Mouse (Mus musculus): Measurements from ENCODE around the gene Hecw2. TPM values are rescaled to one million over a fixed set of nuclear protein-coding genes. Genes with fewer than 3 reads are reported as not detected.

The Hecw2 gene
- polyA plus RNA-seq, 1 experiment = 0.07 TPM

GRCm38 (mm10) chr1:53797811-53798210, 397.2 kb downstream of the Hecw2 start:
- no peak overlapping the region for H3K27ac ChIP-seq (ENCODE audit: insufficient read depth, low read depth, low read length)
- H3K4me3 ChIP-seq (ENCODE audit: insufficient read depth, low read length) = no peak overlapping the region
- H3K4me1 ChIP-seq (ENCODE audit: control insufficient read depth, insufficient read depth, low read length) = no peaks in the 10 kb centered on the region
- no peak for TF ChIP-seq POLR2A (IDR thresholded peaks at IDR 0.05; ENCODE audit: borderline replicate concordance, low read depth, low read length)
- no peak for TF ChIP-seq CTCF (IDR thresholded peaks at IDR 0.05; ENCODE audit: low read depth, low read length)

GRCm38 (mm10) chr1:53797074-53797473, 397.9 kb downstream of the Hecw2 start:
- Histone ChIP-seq H3K4me1 (ENCODE audit: control insufficient read depth, insufficient read depth, low read length) (no peaks in the 10 kb centered on the region), H3K4me3 (ENCODE audit: insufficient read depth, low read length) (no peak overlapping the region), H3K27ac (ENCODE audit: insufficient read depth, low read depth, low read length) (no peak overlapping the region)
- TF ChIP-seq CTCF (IDR thresholded peaks at IDR 0.05; ENCODE audit: low read depth, low read length) (no peak), POLR2A (IDR thresholded peaks at IDR 0.05; ENCODE audit: borderline replicate concordance, low read depth, low read length) (no peak)

- H3K4me3 ChIP-seq (ENCODE audit: insufficient read depth, low read length) = no peak overlapping the region
- no peak overlapping the region for H3K27ac ChIP-seq (ENCODE audit: insufficient read depth, low read depth, low read length)
- 0 out of 2 replicates have a peak, but pooled peaks cover 4% of the 10 kb centered on the region for H3K4me1 ChIP-seq (ENCODE audit: control insufficient read depth, insufficient read depth, low read length)
- TF ChIP-seq CTCF (IDR thresholded peaks at IDR 0.05; ENCODE audit: low read depth, low read length) = no peak
- TF ChIP-seq POLR2A (IDR thresholded peaks at IDR 0.05; ENCODE audit: borderline replicate concordance, low read depth, low read length) = no peak
Measured at GRCm38 (mm10) chr1:53796271-53796670, 398.7 kb downstream of the Hecw2 start.

GRCm38 (mm10) chr1:53795591-53795990, 399.4 kb downstream of the Hecw2 start:
- Histone ChIP-seq H3K4me1 (ENCODE audit: control insufficient read depth, insufficient read depth, low read length) (0 out of 2 replicates have a peak, but pooled peaks cover 4% of the 10 kb centered on the region), H3K4me3 (ENCODE audit: insufficient read depth, low read length) (no peak overlapping the region), H3K27ac (ENCODE audit: insufficient read depth, low read depth, low read length) (no peak overlapping the region)
- TF ChIP-seq POLR2A (IDR thresholded peaks at IDR 0.05; ENCODE audit: borderline replicate concordance, low read depth, low read length) = no peak

GRCm38 (mm10) chr1:53795081-53795480, 399.9 kb downstream of the Hecw2 start:
- no peak overlapping the region for H3K27ac ChIP-seq (ENCODE audit: insufficient read depth, low read depth, low read length)
- H3K4me1 ChIP-seq (ENCODE audit: control insufficient read depth, insufficient read depth, low read length) = 0 out of 2 replicates have a peak, but pooled peaks cover 4% of the 10 kb centered on the region
- no peak overlapping the region for H3K4me3 ChIP-seq (ENCODE audit: insufficient read depth, low read length)
- TF ChIP-seq CTCF (IDR thresholded peaks at IDR 0.05; ENCODE audit: low read depth, low read length) (no peak), POLR2A (IDR thresholded peaks at IDR 0.05; ENCODE audit: borderline replicate concordance, low read depth, low read length) (no peak)

- Histone ChIP-seq H3K4me1 (ENCODE audit: control insufficient read depth, insufficient read depth, low read length) (0 out of 2 replicates have a peak, but pooled peaks cover 4% of the 10 kb centered on the region), H3K27ac (ENCODE audit: insufficient read depth, low read depth, low read length) (no peak overlapping the region), H3K4me3 (ENCODE audit: insufficient read depth, low read length) (no peak overlapping the region)
- TF ChIP-seq CTCF (IDR thresholded peaks at IDR 0.05; ENCODE audit: low read depth, low read length) (no peak), POLR2A (IDR thresholded peaks at IDR 0.05; ENCODE audit: borderline replicate concordance, low read depth, low read length) (no peak)
Measured at GRCm38 (mm10) chr1:53794279-53794678, 400.7 kb downstream of the Hecw2 start.

GRCm38 (mm10) chr1:53791343-53791742, 403.6 kb downstream of the Hecw2 start:
- Histone ChIP-seq H3K4me3 (ENCODE audit: insufficient read depth, low read length) (no peak overlapping the region), H3K4me1 (ENCODE audit: control insufficient read depth, insufficient read depth, low read length) (peaks cover 10% of the 10 kb centered on the region), H3K27ac (ENCODE audit: insufficient read depth, low read depth, low read length) (no peak overlapping the region)
- no peak for TF ChIP-seq POLR2A (IDR thresholded peaks at IDR 0.05; ENCODE audit: borderline replicate concordance, low read depth, low read length)
- TF ChIP-seq CTCF (IDR thresholded peaks at IDR 0.05; ENCODE audit: low read depth, low read length) = no peak

GRCm38 (mm10) chr1:53784721-53785418, 410.1 kb downstream of the Hecw2 start, which contains the start of gene Stk17b:
TSS of gene Stk17b (minus strand) at chr1:53785224.
- Histone ChIP-seq H3K27ac (ENCODE audit: insufficient read depth, low read depth, low read length) (peak within 1 kb of the TSS; percentile 92), H3K4me3 (ENCODE audit: insufficient read depth, low read length) (peak within 1 kb of the TSS; percentile 97), H3K4me1 (ENCODE audit: control insufficient read depth, insufficient read depth, low read length) (peaks cover 15% of the 10 kb centered on the region)
- TF ChIP-seq POLR2A (IDR thresholded peaks at IDR 0.05; ENCODE audit: borderline replicate concordance, low read depth, low read length) (no peak; the same call in 1 of the 2 replicates), CTCF (IDR thresholded peaks at IDR 0.05; ENCODE audit: low read depth, low read length) (no peak)

GRCm38 (mm10) chr1:53784291-53784720, 410.7 kb downstream of the Hecw2 start:
- H3K4me1 ChIP-seq (ENCODE audit: control insufficient read depth, insufficient read depth, low read length) = peaks cover 15% of the 10 kb centered on the region
- TF ChIP-seq POLR2A (IDR thresholded peaks at IDR 0.05; ENCODE audit: borderline replicate concordance, low read depth, low read length) = no peak
- TF ChIP-seq CTCF (IDR thresholded peaks at IDR 0.05; ENCODE audit: low read depth, low read length) = no peak
- peak overlapping the region; percentile 92 for H3K27ac ChIP-seq (ENCODE audit: insufficient read depth, low read depth, low read length)
- peak overlapping the region; percentile 97 for H3K4me3 ChIP-seq (ENCODE audit: insufficient read depth, low read length)

- TF ChIP-seq POLR2A (IDR thresholded peaks at IDR 0.05; ENCODE audit: borderline replicate concordance, low read depth, low read length) (no peak), CTCF (IDR thresholded peaks at IDR 0.05; ENCODE audit: low read depth, low read length) (no peak)
- Histone ChIP-seq H3K27ac (ENCODE audit: insufficient read depth, low read depth, low read length) (no peak overlapping the region), H3K4me3 (ENCODE audit: insufficient read depth, low read length) (peak overlapping the region; percentile 56), H3K4me1 (ENCODE audit: control insufficient read depth, insufficient read depth, low read length) (peaks cover 16% of the 10 kb centered on the region)
Measured at GRCm38 (mm10) chr1:53782956-53783355, 412.0 kb downstream of the Hecw2 start.
